Mouse (Mus musculus): ENCODE measurements around the gene Ccdc124. TPM values are rescaled to one million over a fixed set of nuclear protein-coding genes. Genes with fewer than 3 reads are reported as not detected.

Gene Ccdc124
- total and polyA plus RNA-seq, 3 experiments = 47.6 to 87.1 TPM; not detected in 1

GRCm38 (mm10) chr8:70866566-70866965 is 7.2 kb downstream of the Ccdc124 start:
- Histone ChIP-seq H3K79me2 (ENCODE audit: control insufficient read depth, insufficient read depth, low read length, poor library complexity) (no peaks in the 10 kb centered on the region; the same call in 1 of the 2 replicates), H3K27ac (ENCODE audit: control insufficient read depth, low read depth, low read length) (no peak overlapping the region), H3K9me3 (replicated peaks; ENCODE audit: insufficient read depth, low read length) (no peaks in the 10 kb centered on the region), H3K27me3 (ENCODE audit: control insufficient read depth in 1 of 2, insufficient read depth in 2 of 2, low read length in 2 of 2) (no peaks in the 10 kb centered on the region), H3K36me3 (ENCODE audit: control insufficient read depth in 1 of 2, insufficient read depth in 2 of 2, low read length in 2 of 2) (peaks cover 0 to 2% of the 10 kb centered on the region in 2 experiments; a peak in 1 of 4 replicates), H3K4me1 (ENCODE audit: control insufficient read depth in 1 of 2, insufficient read depth in 2 of 2, low read length in 2 of 2) (0 out of 4 replicates have a peak, but pooled peaks cover 0 to 5% of the 10 kb centered on the region in 2 experiments), H3K4me3 (ENCODE audit: control insufficient read depth in 1 of 2, insufficient read depth in 1 of 2, low read depth in 2 of 2, low read length in 2 of 2) (no peak overlapping the region; a peak in 1 of 4 replicates), H3K9ac (ENCODE audit: control insufficient read depth, low read depth, low read length, poor library complexity, severe bottlenecking) (no peak overlapping the region)
- DNase-seq (ENCODE audit: low read depth, low spot score) = no peak
- TF ChIP-seq E2F4 (IDR thresholded peaks at IDR 0.05; ENCODE audit: borderline replicate concordance, low read depth, low read length) = no peak
- TF ChIP-seq MYB (IDR thresholded peaks at IDR 0.05; ENCODE audit: low read depth, low read length) = no peak
- no peak for TF ChIP-seq ZNF384 (IDR thresholded peaks at IDR 0.05; ENCODE audit: low read depth, low read length)
- no peak for TF ChIP-seq RCOR1 (IDR thresholded peaks at IDR 0.05; ENCODE audit: low read depth, low read length)
- TF ChIP-seq POLR2A (IDR thresholded peaks at IDR 0.05; ENCODE audit: control insufficient read depth in 1 of 2, insufficient read depth in 1 of 2, low read depth in 1 of 2, low read length in 2 of 2, poor library complexity in 1 of 2) = no peak
- TF ChIP-seq USF1 (IDR thresholded peaks at IDR 0.05; ENCODE audit: low read depth, low read length) = no peak
- no peak for TF ChIP-seq GABPA (IDR thresholded peaks at IDR 0.05; ENCODE audit: low read depth, low read length)
- no peak for TF ChIP-seq TAL1 (IDR thresholded peaks at IDR 0.05; ENCODE audit: low read length)
- TF ChIP-seq MAX (IDR thresholded peaks at IDR 0.05; ENCODE audit: low read length) = no peak

GRCm38 (mm10) chr8:70866001-70866520 is 7.7 kb downstream of the Ccdc124 start:
- TF ChIP-seq CTCF (IDR thresholded peaks at IDR 0.05 in 2 of 3, conservative IDR thresholded peaks at IDR 0.05 in 1 of 3; ENCODE audit: control insufficient read depth in 1 of 3, insufficient read depth in 1 of 3, low read depth in 2 of 3, low read length in 3 of 3, poor library complexity in 1 of 3, severe bottlenecking in 1 of 3) (no peak), TAL1 (IDR thresholded peaks at IDR 0.05; ENCODE audit: low read length) (no peak), MAZ (IDR thresholded peaks at IDR 0.05; ENCODE audit: low read depth, low read length) (no peak), MYC (IDR thresholded peaks at IDR 0.05; ENCODE audit: low read depth, low read length) (no peak), NRF1 (IDR thresholded peaks at IDR 0.05; ENCODE audit: insufficient read depth, low read depth, low read length, poor library complexity, severe bottlenecking) (no peak), UBTF (IDR thresholded peaks at IDR 0.05; ENCODE audit: borderline replicate concordance, insufficient read depth, low read depth, low read length) (no peak), USF2 (IDR thresholded peaks at IDR 0.05; ENCODE audit: borderline replicate concordance in 1 of 2, insufficient read depth in 1 of 2, low read depth in 1 of 2, low read length in 2 of 2) (no peak), ZNF384 (IDR thresholded peaks at IDR 0.05; ENCODE audit: low read depth, low read length) (no peak), USF1 (IDR thresholded peaks at IDR 0.05; ENCODE audit: low read depth, low read length) (no peak), ZKSCAN1 (IDR thresholded peaks at IDR 0.05; ENCODE audit: low read depth, low read length) (no peak)
- Histone ChIP-seq H3K9ac (ENCODE audit: control insufficient read depth, low read depth, low read length, poor library complexity, severe bottlenecking) (peak overlapping the region; percentile 52), H3K27me3 (ENCODE audit: control insufficient read depth in 1 of 2, insufficient read depth in 2 of 2, low read length in 2 of 2) (no peaks in the 10 kb centered on the region), H3K9me3 (replicated peaks; ENCODE audit: insufficient read depth, low read length) (no peaks in the 10 kb centered on the region), H3K27ac (ENCODE audit: control insufficient read depth, low read depth, low read length) (peak overlapping the region; percentile 41), H3K4me3 (ENCODE audit: control insufficient read depth in 1 of 2, insufficient read depth in 1 of 2, low read depth in 2 of 2, low read length in 2 of 2) (peak overlapping the region; percentile 47 to 49), H3K36me3 (ENCODE audit: control insufficient read depth in 1 of 2, insufficient read depth in 2 of 2, low read length in 2 of 2) (peaks cover 0 to 2% of the 10 kb centered on the region in 2 experiments; a peak in 1 of 4 replicates), H3K79me2 (ENCODE audit: control insufficient read depth, insufficient read depth, low read length, poor library complexity) (no peaks in the 10 kb centered on the region; the same call in 1 of the 2 replicates), H3K4me1 (ENCODE audit: control insufficient read depth in 1 of 2, insufficient read depth in 2 of 2, low read length in 2 of 2) (0 out of 4 replicates have a peak, but pooled peaks cover 0 to 5% of the 10 kb centered on the region in 2 experiments)
- no peak for DNase-seq (ENCODE audit: low read depth, low spot score)

Measured in MEL (cell line).